Mouse (Mus musculus) yolk sac, embryonic 10.5 days (tissue): ENCODE data around the gene Gpr82.

ENCODE experiments used
- DNase-seq: peaks from one replicate; pipeline ENCODE4 v3.0.0-alpha.2; 2017; ENCODE audit warnings: low spot score

Gene Gpr82

GRCm38 (mm10) chrX:13691865-13692264 is 30.7 kb downstream of the Gpr82 start:
- no peak for DNase-seq

GRCm38 (mm10) chrX:13700681-13701080 is 39.5 kb downstream of the Gpr82 start:
- no peak for DNase-seq

GRCm38 (mm10) chrX:13705051-13705450 is 43.9 kb downstream of the Gpr82 start:
- DNase-seq = no peak

GRCm38 (mm10) chrX:13710174-13710573 is 49.0 kb downstream of the Gpr82 start:
- DNase-seq = peak; percentile 2
